Mouse (Mus musculus): ENCODE data around the gene Uroc1. TPM values are rescaled to one million over a fixed set of nuclear protein-coding genes. Genes with fewer than 3 reads are reported as not detected.

Gene Uroc1
- total and polyA plus RNA-seq, 3 experiments = not detected

DNA sequence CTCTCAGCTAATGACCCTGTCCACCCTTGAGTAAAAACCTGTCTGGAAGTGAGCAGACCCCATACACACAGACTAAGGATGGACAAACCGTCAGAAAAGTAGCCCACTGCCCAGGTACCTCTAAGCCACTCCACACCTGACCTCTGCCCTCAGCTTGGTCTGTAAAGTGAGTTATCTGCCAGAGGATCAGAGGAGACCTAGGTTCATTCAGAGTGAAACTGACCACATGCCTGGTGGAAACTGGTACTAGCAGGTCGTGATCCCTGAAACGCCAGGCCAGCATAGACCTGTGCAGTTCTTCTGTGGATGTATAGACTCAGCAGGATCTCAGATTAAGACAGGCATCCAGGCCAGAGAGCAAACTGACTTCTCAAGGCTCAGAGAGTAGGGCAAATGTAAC is 8.6 kb upstream of the Uroc1 start:
- dilution Hi-C loops (cut with MboI; ENCODE audit: extremely low pct_ligation_motif_present, extremely low pct_unique_long_range_greater_than_20kb, low sequenced_read_pairs) (no loop called here), in situ Hi-C loops (cut with MboI; ENCODE audit: low pct_ligation_motif_present, low pct_unique_long_range_greater_than_20kb, low sequenced_read_pairs) (loop anchor here (10.0 kb wide), 1 partner anchor 640 kb away; no protein-coding TSS in a partner anchor)
- Histone ChIP-seq H3K9ac (ENCODE audit: insufficient read depth, low read depth) (no peak overlapping the region), H3K4me3 (replicated peaks in 1 of 3; ENCODE audit: low read depth in 2 of 3, low read length in 2 of 3, poor library complexity in 1 of 3) (no peak overlapping the region), H3K4me1 (ENCODE audit: control insufficient read depth in 1 of 2, insufficient read depth in 2 of 2) (peaks cover 0 to 2% of the 10 kb centered on the region in 2 experiments; a peak in 1 of 4 replicates), H3K79me2 (replicated peaks; ENCODE audit: control insufficient read depth, extremely low read depth, insufficient read depth, poor library complexity, severe bottlenecking) (no peaks in the 10 kb centered on the region), H3K9me3 (replicated peaks; ENCODE audit: low read length) (no peaks in the 10 kb centered on the region), H3K4me2 (ENCODE audit: insufficient read depth, low read depth, poor library complexity, severe bottlenecking) (no peak overlapping the region), H3K27me3 (replicated peaks) (peaks cover 60% of the 10 kb centered on the region), H3K36me3 (replicated peaks in 1 of 2; ENCODE audit: control insufficient read depth in 1 of 2, insufficient read depth in 1 of 2, low read length in 1 of 2) (no peaks in the 10 kb centered on the region), H3K27ac (ENCODE audit: insufficient read depth, low read depth) (no peak overlapping the region)
- no peak for DNase-seq (ENCODE audit: extremely low read depth)
- TF ChIP-seq MEF2A (IDR thresholded peaks at IDR 0.05; ENCODE audit: borderline replicate concordance, low read depth, low read length) (no peak), RCOR1 (conservative IDR thresholded peaks at IDR 0.05; ENCODE audit: low read depth, low read length) (no peak), NELFE (IDR thresholded peaks at IDR 0.05; ENCODE audit: low read depth, low read length) (no peak), JUN (IDR thresholded peaks at IDR 0.05; ENCODE audit: insufficient read depth, low read depth, low read length) (no peak), ZKSCAN1 (IDR thresholded peaks at IDR 0.05; ENCODE audit: borderline replicate concordance, low read depth, low read length) (no peak), POLR2AphosphoS2 (IDR thresholded peaks at IDR 0.05; ENCODE audit: low read depth, low read length) (no peak), CHD1 (IDR thresholded peaks at IDR 0.05; ENCODE audit: low read depth, low read length) (no peak), MYC (IDR thresholded peaks at IDR 0.05; ENCODE audit: low read depth, low read length) (no peak), MAFK (IDR thresholded peaks at IDR 0.05; ENCODE audit: insufficient replicate concordance, low read length) (no peak), MAX (IDR thresholded peaks at IDR 0.05; ENCODE audit: low read length) (no peak), POLR2A (IDR thresholded peaks at IDR 0.05; ENCODE audit: low read depth, low read length) (no peak), BHLHE40 (IDR thresholded peaks at IDR 0.05; ENCODE audit: low read depth, low read length) (no peak), ETS1 (conservative IDR thresholded peaks at IDR 0.05; ENCODE audit: low read depth, low read length) (no peak), JUND (conservative IDR thresholded peaks at IDR 0.05; ENCODE audit: low read depth, low read length) (no peak)

DNA sequence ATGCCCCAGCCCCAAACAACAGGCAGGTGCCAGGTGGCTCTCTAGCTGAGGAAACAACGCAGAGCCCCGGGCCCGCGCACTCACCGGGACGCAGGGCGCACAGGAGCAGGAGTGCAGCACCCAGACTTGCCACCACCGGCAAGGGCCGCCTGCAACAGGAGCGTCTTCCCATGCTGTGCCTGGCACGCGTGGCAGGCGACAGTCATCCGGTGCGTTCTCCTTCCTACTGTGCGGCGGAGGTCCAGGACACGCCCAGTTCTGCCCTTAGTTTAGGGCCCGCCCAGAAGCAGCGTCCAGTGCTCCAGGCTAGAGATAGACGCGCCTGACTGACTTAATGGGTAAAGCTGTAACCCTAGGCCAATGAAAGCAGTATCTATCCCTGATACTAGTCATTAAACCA is 8.1 kb upstream of the Uroc1 start, which contains the start of gene Chst13:
Gene Chst13, minus strand, starts transcription at position 195 of the 400 bp plus-strand sequence.
- H3K4me1 ChIP-seq (ENCODE audit: control insufficient read depth in 1 of 2, insufficient read depth in 2 of 2) = peaks cover 0 to 2% of the 10 kb centered on the region in 2 experiments; a peak in 1 of 4 replicates
- H3K27ac ChIP-seq (ENCODE audit: insufficient read depth, low read depth) = no peak within 1 kb of the TSS
- H3K9me3 ChIP-seq (replicated peaks; ENCODE audit: low read length) = no peaks in the 10 kb centered on the region
- H3K36me3 ChIP-seq (replicated peaks in 1 of 2; ENCODE audit: control insufficient read depth in 1 of 2, insufficient read depth in 1 of 2, low read length in 1 of 2) = no peaks in the 10 kb centered on the region
- in situ Hi-C loops (cut with MboI; ENCODE audit: low pct_ligation_motif_present, low pct_unique_long_range_greater_than_20kb, low sequenced_read_pairs) (loop anchor here (10.0 kb wide), 1 partner anchor 640 kb away; no protein-coding TSS in a partner anchor), dilution Hi-C loops (cut with MboI; ENCODE audit: extremely low pct_ligation_motif_present, extremely low pct_unique_long_range_greater_than_20kb, low sequenced_read_pairs) (no loop called here)
- DNase-seq (ENCODE audit: extremely low read depth) = no peak
- peak; percentile 19; the same call in 1 of the 2 replicates for TF ChIP-seq BHLHE40 (IDR thresholded peaks at IDR 0.05; ENCODE audit: low read depth, low read length)
- no peak for TF ChIP-seq MXI1 (IDR thresholded peaks at IDR 0.05; ENCODE audit: low read depth, low read length)
- H3K79me2 ChIP-seq (replicated peaks; ENCODE audit: control insufficient read depth, extremely low read depth, insufficient read depth, poor library complexity, severe bottlenecking) = no peaks in the 10 kb centered on the region
- no peak within 1 kb of the TSS for H3K9ac ChIP-seq (ENCODE audit: insufficient read depth, low read depth)
- no peak within 1 kb of the TSS for H3K4me3 ChIP-seq (replicated peaks in 1 of 3; ENCODE audit: low read depth in 2 of 3, low read length in 2 of 3, poor library complexity in 1 of 3)
- H3K27me3 ChIP-seq (replicated peaks) = peaks cover 59% of the 10 kb centered on the region
- no peak within 1 kb of the TSS for H3K4me2 ChIP-seq (ENCODE audit: insufficient read depth, low read depth, poor library complexity, severe bottlenecking)
